Mouse (Mus musculus) hematopoietic stem cell, adult 5-6 weeks (primary cell): ENCODE measurements around the gene Grm7. TPM values are rescaled to one million over a fixed set of nuclear protein-coding genes. Genes with fewer than 3 reads are reported as not detected.

Experiments
- ATAC-seq, 2 experiments: fragments of 125-278 bp in 1 of 2; replicated peaks in 1 of 2; 2 replicates each; pipeline ENCODE4 v1.8.0; 2016 to 2017; ENCODE audit warnings: inconsistent platforms in 2 of 2, mild to moderate bottlenecking in 2 of 2, moderate number of reproducible peaks in 2 of 2, low read depth in 1 of 2, moderate TSS enrichment in 1 of 2; ENCODE audit not compliant: low FRiP score in 2 of 2, poor library complexity in 2 of 2, severe bottlenecking in 2 of 2, insufficient read depth in 1 of 2, low TSS enrichment in 1 of 2
- total RNA-seq: library from RNA; stranded (forward); fragments of 172-1452, 232-1000 nt; gene quantifications from 2 replicates; pipeline ENCODE4 v1.2.3, GENCODE M21; 2017

The Grm7 gene
- total RNA-seq, 1 experiment from 2014 or later, result not detected

- ATAC-seq, result no peak
Observed at GRCm38 (mm10) chr6:111255215-111255614, 609.8 kb downstream of the Grm7 start.

DNA sequence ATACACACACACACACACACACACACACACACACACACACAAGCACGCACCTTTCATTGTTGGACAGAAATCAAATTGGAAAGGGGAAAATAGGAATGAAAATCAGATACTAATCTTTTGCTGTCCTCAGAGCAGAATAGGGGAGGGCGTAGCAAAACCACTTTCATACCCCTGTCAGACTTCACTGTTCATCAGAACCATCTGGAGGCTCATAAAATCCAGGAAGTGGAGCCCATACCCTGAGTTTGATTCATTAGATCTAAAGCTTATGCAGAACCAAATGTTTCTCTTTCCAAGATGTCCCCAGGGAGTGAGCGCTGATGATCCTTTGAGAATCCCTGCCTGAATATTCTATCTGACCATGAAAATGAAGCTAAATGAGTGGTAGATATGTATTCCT is 611.6 kb downstream of the Grm7 start:
- no peak for ATAC-seq

DNA sequence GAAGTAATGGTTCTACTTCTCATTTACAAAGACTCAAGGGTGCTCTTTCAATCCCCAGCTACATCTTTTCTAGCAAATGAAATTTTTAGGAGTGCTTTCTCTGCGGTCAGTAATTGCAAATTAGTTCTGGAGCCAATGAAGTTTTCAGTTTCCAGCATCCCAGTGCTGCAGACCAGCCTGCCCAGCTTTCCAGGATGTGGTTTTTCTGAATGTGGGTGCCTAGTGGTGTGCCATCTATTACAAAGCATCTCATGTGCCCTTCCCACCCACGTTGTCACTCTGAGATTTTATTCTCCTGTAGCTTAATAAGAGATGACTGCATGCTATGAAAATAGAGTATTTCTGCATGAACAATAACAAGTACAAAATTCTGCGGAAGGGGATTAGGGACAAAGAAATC is 612.9 kb downstream of the Grm7 start:
- no peak for ATAC-seq

DNA sequence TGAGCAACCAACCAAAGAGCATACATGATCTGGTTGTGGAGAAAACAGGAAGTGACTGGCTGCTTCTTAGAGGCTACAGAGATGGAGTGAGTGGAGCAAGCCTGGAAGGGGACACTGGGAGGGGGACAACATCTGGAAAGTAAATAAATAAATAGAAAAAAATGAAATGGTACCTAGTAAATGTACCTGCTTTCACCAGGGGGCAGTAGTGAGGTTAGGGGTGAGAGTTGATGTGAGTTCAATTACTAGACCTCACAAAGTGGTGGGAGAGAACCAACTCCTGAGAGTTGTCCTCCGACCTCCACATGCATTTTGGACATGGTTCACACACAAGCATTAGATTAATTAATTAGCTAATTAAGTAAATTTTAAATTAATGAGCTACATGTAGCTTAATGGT is 615.8 kb downstream of the Grm7 start:
- no peak for ATAC-seq

- ATAC-seq, result no peak
Observed at GRCm38 (mm10) chr6:111276657-111277056, 631.3 kb downstream of the Grm7 start.

DNA sequence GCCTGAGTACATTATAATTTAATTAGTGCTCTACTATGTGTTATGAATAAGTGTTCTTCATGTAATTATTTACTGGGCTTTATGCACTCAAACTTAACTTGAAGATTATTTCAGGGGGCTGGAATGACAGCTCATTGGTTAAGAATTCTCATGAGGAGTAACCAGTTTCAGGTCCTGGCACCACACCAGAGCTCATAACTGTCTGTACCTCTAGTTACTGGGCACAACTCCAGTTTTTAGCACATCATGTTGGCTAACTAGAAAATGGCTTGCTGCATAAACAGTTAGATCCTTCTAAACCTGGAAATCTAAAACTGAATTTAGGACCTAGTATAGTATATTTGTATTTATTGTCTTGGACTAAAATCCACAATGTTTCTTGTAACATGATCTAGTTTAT is 633.1 kb downstream of the Grm7 start:
- ATAC-seq, result no peak

DNA sequence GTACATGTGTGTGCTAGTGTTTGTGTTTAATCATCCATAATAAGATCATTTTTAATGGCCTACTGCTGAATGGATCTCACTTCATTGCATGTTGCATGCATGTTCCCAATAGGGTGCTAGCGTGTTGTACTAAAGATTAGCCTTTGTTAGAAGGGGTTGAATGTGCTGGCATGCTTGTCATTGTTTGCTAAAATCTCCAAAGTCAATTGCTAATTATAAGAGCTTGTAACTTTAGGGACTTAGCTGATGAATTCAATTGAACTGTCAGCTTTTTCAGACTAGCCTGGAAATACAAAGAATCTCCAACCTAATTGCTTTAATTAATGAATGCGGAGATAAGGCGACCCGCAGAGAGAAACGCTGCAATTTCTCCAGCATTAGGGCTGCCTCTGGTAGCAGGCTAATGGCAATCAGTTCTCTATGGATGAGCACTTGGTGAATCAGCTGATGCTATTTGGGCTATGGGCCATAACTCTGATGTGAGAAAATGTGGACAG is 648.2 kb downstream of the Grm7 start:
- no peak for ATAC-seq

GRCm38 (mm10) chr6:111303912-111304555 is 658.7 kb downstream of the Grm7 start:
- no peak for ATAC-seq

- ATAC-seq, result no peak
Observed at GRCm38 (mm10) chr6:111361681-111362080, 716.3 kb downstream of the Grm7 start.

DNA sequence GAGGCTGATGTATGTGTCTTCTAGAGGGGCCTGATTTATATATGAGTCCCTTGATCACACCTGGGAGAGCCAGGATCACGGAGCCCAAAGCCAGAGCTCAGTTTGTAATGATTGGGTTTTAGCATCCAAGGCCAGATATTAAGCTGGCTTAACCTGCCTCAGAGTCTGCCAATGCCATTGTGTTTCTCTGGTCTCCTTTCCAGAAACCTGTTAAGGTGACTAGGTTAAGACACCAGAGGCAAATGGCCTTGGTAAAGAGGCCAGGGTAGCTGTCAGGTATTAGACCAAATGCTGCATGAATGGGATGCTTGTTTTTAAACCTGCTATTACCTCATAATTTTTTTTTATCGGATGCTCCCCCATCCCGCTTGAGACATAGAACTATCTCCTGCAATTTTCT is 722.7 kb downstream of the Grm7 start:
- no peak for ATAC-seq

- ATAC-seq, result no peak
Observed at GRCm38 (mm10) chr6:111368551-111368950, 723.2 kb downstream of the Grm7 start.

DNA sequence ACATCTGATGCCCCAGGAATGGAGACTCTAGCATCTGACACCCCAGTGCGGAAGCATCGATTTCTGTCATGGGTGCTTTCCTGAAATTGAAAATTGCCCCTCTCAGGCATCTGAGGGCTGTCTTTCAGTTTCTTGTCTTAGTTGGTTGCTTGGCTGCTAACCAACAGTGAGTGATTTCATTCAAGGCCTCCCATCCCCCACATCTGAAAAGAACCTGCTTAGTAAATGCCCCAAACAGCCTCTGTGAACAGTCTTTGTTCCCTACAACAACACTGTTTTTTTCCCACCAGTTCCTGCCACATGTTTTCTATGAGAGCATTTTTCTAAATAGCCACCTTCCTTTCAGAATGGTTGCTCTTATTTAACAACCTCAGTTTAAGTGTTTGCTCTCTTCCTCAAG is 723.6 kb downstream of the Grm7 start:
- ATAC-seq, result no peak

DNA sequence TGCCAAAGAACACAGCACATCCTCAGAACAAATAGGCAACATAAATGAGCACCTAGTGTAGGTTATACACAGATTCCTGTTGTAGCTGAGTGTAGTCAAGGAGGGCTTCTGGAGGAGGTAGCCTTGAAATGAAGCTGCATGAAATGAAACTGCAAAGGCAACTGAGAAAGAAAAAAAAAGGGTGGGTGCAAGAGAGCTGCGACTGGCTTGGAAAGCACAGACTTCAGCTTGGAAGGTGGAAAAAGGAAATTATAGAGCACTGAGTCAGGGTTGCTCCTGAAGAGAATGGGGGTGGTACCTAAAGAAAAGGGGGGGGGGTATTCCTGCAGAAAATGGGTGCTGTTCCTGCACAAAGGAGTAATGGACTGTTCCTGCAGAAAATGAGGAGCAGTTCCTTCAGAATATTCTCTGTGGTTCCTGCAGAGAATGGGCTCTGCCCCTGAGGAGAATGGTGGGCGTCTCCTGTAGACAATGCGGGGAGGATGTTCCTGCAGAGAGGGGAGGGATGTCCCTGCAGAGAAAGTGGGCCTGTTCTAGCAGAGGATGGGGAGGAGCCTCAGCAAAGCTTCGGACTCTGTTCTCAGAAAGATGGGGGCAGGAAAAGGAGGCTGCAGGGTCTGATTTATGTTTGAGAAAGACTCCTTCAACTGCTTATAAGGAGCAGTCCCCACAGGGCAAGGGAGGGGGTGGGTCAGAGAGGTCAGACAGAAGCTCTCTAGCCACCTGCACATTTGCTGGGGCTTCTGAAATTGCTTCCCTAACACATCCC is 726.4 kb downstream of the Grm7 start:
- ATAC-seq, result no peak

DNA sequence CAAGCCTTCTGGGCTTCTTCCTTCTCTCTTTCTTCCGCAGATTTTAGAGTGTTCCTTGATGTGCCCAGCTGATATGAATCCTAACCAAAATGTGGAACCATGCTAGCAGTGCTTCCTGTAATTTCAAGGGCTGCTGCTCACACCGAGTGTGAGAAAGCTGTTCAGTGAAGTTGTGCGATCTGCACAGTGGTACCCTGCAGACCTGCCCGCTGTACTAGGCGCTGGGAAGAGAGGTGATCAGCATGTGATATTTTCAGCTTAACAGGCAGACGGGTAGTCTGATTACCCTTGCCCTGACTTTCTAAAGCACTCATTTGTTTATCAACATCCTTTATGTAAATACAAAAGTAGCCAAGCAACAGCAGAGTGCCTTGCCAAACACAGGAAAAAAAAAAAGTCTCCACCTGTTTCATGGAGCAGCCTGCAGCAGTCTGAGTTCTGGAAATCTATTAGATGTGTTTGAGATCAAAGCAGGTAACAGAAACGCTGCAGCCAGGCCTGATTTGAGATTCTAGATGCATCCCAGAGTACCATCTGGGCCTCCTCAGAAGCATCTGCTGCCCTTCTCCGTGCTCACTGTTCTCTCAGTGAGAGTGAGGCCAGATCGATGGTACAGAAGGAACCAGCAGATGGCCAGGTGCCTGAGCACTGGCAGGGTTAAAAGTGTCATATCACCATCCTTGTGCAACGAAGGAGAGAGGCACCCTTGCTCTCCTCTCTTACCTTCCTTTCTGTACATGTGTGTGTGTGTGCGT is 727.4 kb downstream of the Grm7 start:
- no peak for ATAC-seq

DNA sequence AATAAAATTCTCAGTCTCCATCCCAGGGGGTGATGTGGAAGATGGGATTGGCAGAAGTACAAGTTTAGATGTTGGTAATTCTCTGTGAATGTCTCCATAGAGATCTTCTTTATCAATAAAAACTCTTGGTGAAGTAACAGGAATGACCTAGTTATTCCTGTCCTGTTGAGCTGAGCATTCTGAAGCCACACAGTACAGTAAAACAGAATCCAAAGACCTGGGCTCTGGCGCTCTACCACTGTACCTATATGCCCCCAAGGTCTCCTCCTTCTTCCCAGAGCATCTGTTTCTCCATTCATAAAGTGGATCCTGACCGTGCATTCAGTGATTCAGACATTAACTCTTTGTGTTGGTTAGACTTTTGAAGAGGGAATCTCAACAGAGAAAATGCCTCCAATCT is 735.3 kb downstream of the Grm7 start:
- ATAC-seq, result no peak

GRCm38 (mm10) chr6:111408750-111409149 is 763.4 kb downstream of the Grm7 start:
- no peak for ATAC-seq

- no peak for ATAC-seq
Observed at GRCm38 (mm10) chr6:111424737-111425136, 779.4 kb downstream of the Grm7 start.

DNA sequence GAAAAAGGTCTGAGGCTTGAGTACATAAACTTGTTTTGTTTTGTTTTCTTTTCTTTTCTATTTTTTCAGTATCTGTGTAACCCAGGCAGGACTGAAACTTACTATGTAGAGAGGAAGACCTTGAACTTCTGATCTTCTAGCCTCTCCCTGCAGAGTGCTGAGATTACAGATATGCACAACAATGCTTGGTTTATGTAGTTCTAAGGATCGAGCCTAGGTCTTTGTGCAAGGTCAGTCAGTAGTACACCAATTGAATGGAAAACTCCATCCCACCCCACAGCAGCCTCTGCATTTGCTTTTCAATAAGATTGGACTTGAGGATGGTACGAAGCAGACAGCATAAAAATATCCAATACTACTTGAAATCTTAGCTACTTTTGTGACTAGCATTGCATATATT is 800.8 kb downstream of the Grm7 start:
- ATAC-seq, result no peak
